23 mouse cellular contexts compared by ENCODE assay signal in the genomic region with DNA sequence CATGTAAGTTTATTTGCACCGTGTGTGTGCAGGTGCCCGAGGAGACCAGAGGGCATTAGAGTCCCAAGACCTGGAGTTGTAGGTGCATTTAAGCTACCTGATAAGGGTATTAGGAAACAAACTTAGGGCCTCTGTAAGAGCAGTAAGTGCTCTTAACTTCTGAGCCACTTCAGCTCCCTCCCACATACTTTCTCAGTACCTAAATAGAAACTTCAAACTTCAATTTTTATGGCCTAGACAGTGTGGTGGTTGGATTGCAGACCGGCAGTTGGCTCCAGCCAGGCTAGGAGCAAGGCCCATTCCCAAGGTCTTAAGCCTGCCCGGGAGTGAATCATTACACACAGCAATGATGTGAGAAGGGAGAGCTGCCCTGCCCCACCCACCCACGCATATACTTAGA.
DNase-seq lines count a peak whose midpoint lies in the region; ATAC-seq lines count a peak whose summit lies in the region.
"Had no signal": no experiment of that assay in that cellular context is flagged by ENCODE, and none has a peak within 500 bp of the region (broad histone marks: within the 10 kb centered on the region; RNA-seq: fewer than 3 reads in every experiment).

No protein-coding gene starts in this region.

- H3K9me3 ChIP-seq in kidney, embryonic 15.5 days (replicated peaks) = no peaks in the 10 kb centered on the region
- H3K9me3 ChIP-seq: embryonic facial prominence, embryonic 15.5 days; heart, embryonic 10.5 days; hindbrain, embryonic 15.5 days; liver, embryonic 13.5 days; neural tube, embryonic 15.5 days; stomach, embryonic 15.5 days had no signal

- H3K36me3 ChIP-seq in kidney, embryonic 15.5 days = no peaks in the 10 kb centered on the region
- H3K36me3 ChIP-seq: embryonic facial prominence, embryonic 15.5 days; heart, embryonic 10.5 days; hindbrain, embryonic 15.5 days; liver, embryonic 13.5 days; neural tube, embryonic 15.5 days; stomach, embryonic 15.5 days had no signal

- H3K27ac ChIP-seq in kidney, embryonic 15.5 days = no peak overlapping the region
- H3K27ac ChIP-seq: embryonic facial prominence, embryonic 15.5 days; gastrocnemius, adult 2 months; heart, embryonic 10.5 days; hindbrain, embryonic 15.5 days; liver, embryonic 13.5 days; neural tube, embryonic 15.5 days; stomach, embryonic 15.5 days had no signal

- no peak overlapping the region for H3K4me3 ChIP-seq in kidney, embryonic 15.5 days (replicated peaks)
- H3K4me3 ChIP-seq: embryonic facial prominence, embryonic 15.5 days; gastrocnemius, adult 2 months; heart, embryonic 10.5 days; hindbrain, embryonic 15.5 days; liver, embryonic 13.5 days; neural tube, embryonic 15.5 days; stomach, embryonic 15.5 days had no signal

- no peaks in the 10 kb centered on the region for H3K4me1 ChIP-seq in kidney, embryonic 15.5 days
- H3K4me1 ChIP-seq: embryonic facial prominence, embryonic 15.5 days; heart, embryonic 10.5 days; hindbrain, embryonic 15.5 days; liver, embryonic 13.5 days; neural tube, embryonic 15.5 days; stomach, embryonic 15.5 days had no signal

- no peaks in the 10 kb centered on the region for H3K27me3 ChIP-seq in kidney, embryonic 15.5 days
- H3K27me3 ChIP-seq: embryonic facial prominence, embryonic 15.5 days; hindbrain, embryonic 15.5 days; liver, embryonic 13.5 days; neural tube, embryonic 15.5 days; stomach, embryonic 15.5 days had no signal

- DNase-seq in kidney, postnatal 25 days = no peak
- peak; percentile 23 for DNase-seq in adrenal gland, postnatal 10 days
- DNase-seq in adrenal gland, postnatal 14 days = peak; percentile 55
- peak; percentile 4 for DNase-seq in lung, postnatal 10 days
- DNase-seq in spleen, postnatal 36 days (ENCODE audit: low spot score in 2 of 2) = no peak
- DNase-seq: cerebellum, adult 11 months; cerebellum, adult 9-11 months; gastrocnemius, adult 2 months; kidney, postnatal 36 days; liver, embryonic 13.5 days; right cerebral cortex, adult 18-20 months; right cerebral cortex, postnatal 4 days; thymus, adult 18-20 months; thymus, postnatal 36 days had no signal

- H3K9ac ChIP-seq in kidney, embryonic 15.5 days = no peak overlapping the region
- H3K9ac ChIP-seq: embryonic facial prominence, embryonic 15.5 days; hindbrain, embryonic 15.5 days; liver, embryonic 13.5 days; neural tube, embryonic 15.5 days; stomach, embryonic 15.5 days had no signal

- ATAC-seq in kidney, embryonic 15.5 days (replicated peaks; ENCODE audit: low FRiP score) = 0 out of 2 replicates have a peak, but pooled peaks have one; percentile 33
- ATAC-seq in monocyte, adult 5-6 weeks (replicated peaks; ENCODE audit: insufficient number of reproducible peaks, low FRiP score, low TSS enrichment, poor library complexity, severe bottlenecking) = no peak
- ATAC-seq: forebrain, embryonic 14.5 days; midbrain, embryonic 16.5 days had no signal

- no peak overlapping the region for H3K4me2 ChIP-seq in kidney, embryonic 15.5 days
- H3K4me2 ChIP-seq: embryonic facial prominence, embryonic 15.5 days; hindbrain, embryonic 15.5 days; liver, embryonic 13.5 days; neural tube, embryonic 15.5 days; stomach, embryonic 15.5 days had no signal

- WGBS in kidney, embryonic 15.5 days = 51% methylated on average over 5 of the region's 5 CpGs

Comparison
In these comparisons a context has a peak if more than half of its experiments do, and no peak if none do; other contexts are left out.
1. DNase-seq: peak in adrenal gland, postnatal 10 days (single experiment), adrenal gland, postnatal 14 days (single experiment) and lung, postnatal 10 days (single experiment); none in kidney, postnatal 25 days (0 of 2) and spleen, postnatal 36 days (0 of 2).